Mouse (Mus musculus): ENCODE data around the gene Prcd. TPM values are rescaled to one million over a fixed set of nuclear protein-coding genes. Genes with fewer than 3 reads are reported as not detected.
"Not testable (repeated sequence)": the region's sequence is repeated elsewhere in the genome, so short reads cannot be mapped to it uniquely, and the experiment has no call there.

The Prcd gene
- polyA plus RNA-seq, 1 experiment from 2014 or later = 0.51 TPM

DNA sequence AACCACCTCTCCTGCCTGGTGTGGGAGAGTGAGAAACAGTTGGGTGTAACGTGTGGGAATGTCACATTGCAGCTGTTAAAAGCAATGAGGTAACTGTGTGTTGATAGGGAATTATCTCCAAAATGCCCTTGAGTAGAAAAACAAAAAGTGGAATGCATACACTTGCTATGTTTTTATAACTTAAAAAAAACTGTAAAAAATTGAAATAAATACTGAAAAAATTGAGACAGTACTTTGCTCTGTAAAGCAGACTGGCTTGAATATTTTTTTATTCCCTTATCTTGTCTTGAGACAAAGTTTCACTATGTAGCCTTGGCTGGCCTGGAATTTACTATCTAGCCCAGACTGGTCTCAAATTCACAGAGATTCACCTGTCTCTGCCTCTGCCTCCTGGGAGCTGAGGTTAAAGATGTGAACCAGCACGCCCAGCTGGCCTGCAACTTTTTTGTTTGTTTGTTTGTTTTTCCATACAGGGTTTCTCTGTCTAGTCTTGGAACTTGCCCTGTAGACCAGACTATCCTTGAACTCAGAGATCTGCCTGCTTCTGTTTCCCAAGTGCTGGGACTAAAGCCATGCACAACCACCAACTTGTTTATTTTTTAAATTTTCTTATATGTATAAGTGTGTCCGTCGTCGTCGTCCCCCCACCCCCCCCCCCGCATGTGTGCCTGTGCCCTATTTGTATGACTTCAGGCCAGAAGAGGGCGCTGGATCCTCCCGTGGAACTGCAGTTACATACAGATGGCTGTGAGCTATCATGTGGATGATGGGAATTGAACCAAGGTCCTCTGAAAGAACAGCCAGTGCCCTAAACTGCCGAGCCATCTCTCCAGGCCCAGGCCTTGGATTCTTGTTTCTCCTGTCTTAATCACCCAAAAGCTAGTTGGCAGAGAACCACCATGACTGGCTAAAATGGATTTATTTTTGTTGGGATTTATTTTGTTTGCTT is 26.0 kb upstream of the Prcd start:
- H3K27me3 ChIP-seq (replicated peaks) = no peaks in the 10 kb centered on the region
- ATAC-seq (ENCODE audit: extremely low read depth, insufficient number of reproducible peaks, low FRiP score, low TSS enrichment) = no peak
- no peaks in the 10 kb centered on the region for H3K9me3 ChIP-seq
- no peak overlapping the region for H3K4me2 ChIP-seq
- no peak overlapping the region for H3K9ac ChIP-seq
- 36% methylated on average over 10 of the region's 10 CpGs for WGBS
- no peak overlapping the region for H3K4me3 ChIP-seq
- H3K4me1 ChIP-seq = peaks cover 69% of the 10 kb centered on the region
- no peaks in the 10 kb centered on the region for H3K36me3 ChIP-seq
- H3K27ac ChIP-seq (replicated peaks) = peak overlapping the region; percentile 49; the same call in 1 of the 2 replicates

DNA sequence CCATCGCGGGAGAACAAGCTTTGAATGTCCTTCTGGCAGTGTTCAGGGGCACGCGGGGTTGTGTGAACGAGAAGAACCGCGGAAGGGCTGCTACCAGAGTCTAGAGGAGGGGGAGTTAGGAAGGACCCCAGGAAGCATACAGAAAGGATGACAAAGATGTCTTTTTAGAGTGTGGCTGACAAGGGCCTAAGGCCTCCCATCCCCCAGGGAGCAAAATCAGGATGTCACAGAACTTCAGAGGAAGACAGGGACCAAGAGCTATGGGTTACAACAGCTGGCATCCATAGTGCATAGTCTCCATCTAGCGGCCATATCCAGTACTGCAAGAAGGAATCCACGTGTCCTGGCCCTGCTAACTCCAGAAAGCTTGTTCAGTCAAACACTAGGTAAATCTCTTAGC is 24.6 kb upstream of the Prcd start:
- Histone ChIP-seq H3K9ac (no peak overlapping the region), H3K27me3 (replicated peaks) (no peaks in the 10 kb centered on the region), H3K9me3 (no peaks in the 10 kb centered on the region), H3K4me2 (no peak overlapping the region), H3K4me1 (peaks cover 55% of the 10 kb centered on the region), H3K4me3 (no peak overlapping the region), H3K36me3 (no peaks in the 10 kb centered on the region), H3K27ac (replicated peaks) (no peak overlapping the region)
- WGBS = 43% methylated on average over 9 of the region's 9 CpGs
- no peak for ATAC-seq (ENCODE audit: extremely low read depth, insufficient number of reproducible peaks, low FRiP score, low TSS enrichment)

GRCm38 (mm10) chr11:116629472-116629871 is 23.9 kb upstream of the Prcd start:
- Histone ChIP-seq H3K4me1 (peaks cover 51% of the 10 kb centered on the region), H3K27me3 (replicated peaks) (no peaks in the 10 kb centered on the region), H3K4me3 (no peak overlapping the region), H3K36me3 (no peaks in the 10 kb centered on the region), H3K4me2 (no peak overlapping the region), H3K27ac (replicated peaks) (peak overlapping the region; percentile 62), H3K9ac (no peak overlapping the region), H3K9me3 (no peaks in the 10 kb centered on the region)
- no peak for ATAC-seq (ENCODE audit: extremely low read depth, insufficient number of reproducible peaks, low FRiP score, low TSS enrichment)
- WGBS = 79% methylated on average over 6 of the region's 6 CpGs

- H3K9me3 ChIP-seq = no peaks in the 10 kb centered on the region
- no peak overlapping the region for H3K4me2 ChIP-seq
- H3K9ac ChIP-seq = peak overlapping the region; percentile 52
- 30% methylated on average over 12 of the region's 12 CpGs for WGBS
- H3K4me3 ChIP-seq = no peak overlapping the region
- H3K36me3 ChIP-seq = no peaks in the 10 kb centered on the region
- H3K27me3 ChIP-seq (replicated peaks) = no peaks in the 10 kb centered on the region
- peak; percentile 14; the same call in 1 of the 2 replicates for ATAC-seq (ENCODE audit: extremely low read depth, insufficient number of reproducible peaks, low FRiP score, low TSS enrichment)
- peak overlapping the region; percentile 62 for H3K27ac ChIP-seq (replicated peaks)
- H3K4me1 ChIP-seq = peaks cover 42% of the 10 kb centered on the region
Observed at GRCm38 (mm10) chr11:116630171-116630965, 23.0 kb upstream of the Prcd start.

GRCm38 (mm10) chr11:116632962-116633361 is 20.4 kb upstream of the Prcd start:
- no peak overlapping the region for H3K9ac ChIP-seq
- no peaks in the 10 kb centered on the region for H3K9me3 ChIP-seq
- H3K4me2 ChIP-seq = no peak overlapping the region
- WGBS = 75% methylated on average over 10 of the region's 10 CpGs
- peaks cover 24% of the 10 kb centered on the region for H3K4me1 ChIP-seq
- H3K27me3 ChIP-seq (replicated peaks) = no peaks in the 10 kb centered on the region
- H3K27ac ChIP-seq (replicated peaks) = no peak overlapping the region
- no peak for ATAC-seq (ENCODE audit: extremely low read depth, insufficient number of reproducible peaks, low FRiP score, low TSS enrichment)
- no peaks in the 10 kb centered on the region for H3K36me3 ChIP-seq
- no peak overlapping the region for H3K4me3 ChIP-seq

GRCm38 (mm10) chr11:116636607-116637006 is 16.7 kb upstream of the Prcd start:
- 68% methylated on average over 8 of the region's 8 CpGs for WGBS
- ATAC-seq (ENCODE audit: extremely low read depth, insufficient number of reproducible peaks, low FRiP score, low TSS enrichment); H3K4me1 ChIP-seq: not testable (repeated sequence)

GRCm38 (mm10) chr11:116641168-116641567 is 12.2 kb upstream of the Prcd start:
- ATAC-seq (ENCODE audit: extremely low read depth, insufficient number of reproducible peaks, low FRiP score, low TSS enrichment) = no peak
- Histone ChIP-seq H3K4me3 (no peak overlapping the region), H3K27ac (replicated peaks) (no peak overlapping the region), H3K9ac (no peak overlapping the region), H3K9me3 (no peaks in the 10 kb centered on the region), H3K27me3 (replicated peaks) (peaks cover 25% of the 10 kb centered on the region; the same call in 1 of the 2 replicates), H3K36me3 (no peaks in the 10 kb centered on the region), H3K4me2 (no peak overlapping the region), H3K4me1 (peaks cover 22% of the 10 kb centered on the region)
- 49% methylated on average over 5 of the region's 5 CpGs for WGBS

More at GRCm38 (mm10) chr11:116636607-116637006, 16.7 kb upstream of the Prcd start:
- not testable (repeated sequence) for H3K27ac ChIP-seq (replicated peaks); H3K4me2 ChIP-seq; H3K36me3 ChIP-seq; H3K9me3 ChIP-seq; H3K27me3 ChIP-seq (replicated peaks); H3K4me3 ChIP-seq; H3K9ac ChIP-seq

DNA sequence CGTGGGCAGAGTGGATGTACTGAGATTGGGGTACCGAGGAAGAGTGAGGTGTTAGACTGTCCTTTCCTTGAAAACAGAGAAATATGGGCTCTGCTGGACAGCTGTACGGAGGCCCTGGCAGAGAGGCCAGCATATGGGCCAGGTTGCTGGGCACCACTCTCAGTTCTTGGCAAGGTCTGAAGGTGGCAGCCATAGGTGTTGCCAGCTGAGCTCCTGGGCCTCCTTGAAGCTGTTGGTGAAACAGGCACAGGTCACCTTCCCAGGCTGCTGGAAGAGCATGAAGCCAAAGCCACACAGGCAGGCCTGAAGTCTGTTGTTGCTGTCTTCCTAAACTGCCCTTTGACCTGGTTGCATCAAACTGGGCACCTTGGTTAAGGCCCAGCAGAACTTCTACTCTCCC is 11.6 kb upstream of the Prcd start:
- no peaks in the 10 kb centered on the region for H3K9me3 ChIP-seq
- 64% methylated on average over 3 of the region's 3 CpGs for WGBS
- peaks cover 30% of the 10 kb centered on the region; the same call in 1 of the 2 replicates for H3K27me3 ChIP-seq (replicated peaks)
- H3K4me2 ChIP-seq = no peak overlapping the region
- H3K27ac ChIP-seq (replicated peaks) = no peak overlapping the region
- H3K4me1 ChIP-seq = peaks cover 28% of the 10 kb centered on the region
- H3K36me3 ChIP-seq = no peaks in the 10 kb centered on the region
- H3K4me3 ChIP-seq = no peak overlapping the region
- no peak for ATAC-seq (ENCODE audit: extremely low read depth, insufficient number of reproducible peaks, low FRiP score, low TSS enrichment)
- H3K9ac ChIP-seq = no peak overlapping the region

GRCm38 (mm10) chr11:116642681-116643578 is 10.4 kb upstream of the Prcd start:
- H3K4me2 ChIP-seq = peak overlapping the region; percentile 61
- H3K4me1 ChIP-seq = peaks cover 40% of the 10 kb centered on the region
- H3K9ac ChIP-seq = peak overlapping the region; percentile 50; the same call in 1 of the 2 replicates
- H3K4me3 ChIP-seq = peak overlapping the region; percentile 29
- no peak for ATAC-seq (ENCODE audit: extremely low read depth, insufficient number of reproducible peaks, low FRiP score, low TSS enrichment)
- H3K9me3 ChIP-seq = no peaks in the 10 kb centered on the region
- 28% methylated on average over 14 of the region's 14 CpGs for WGBS
- H3K27me3 ChIP-seq (replicated peaks) = peaks cover 31% of the 10 kb centered on the region; the same call in 1 of the 2 replicates
- no peak overlapping the region for H3K27ac ChIP-seq (replicated peaks)
- no peaks in the 10 kb centered on the region for H3K36me3 ChIP-seq

DNA sequence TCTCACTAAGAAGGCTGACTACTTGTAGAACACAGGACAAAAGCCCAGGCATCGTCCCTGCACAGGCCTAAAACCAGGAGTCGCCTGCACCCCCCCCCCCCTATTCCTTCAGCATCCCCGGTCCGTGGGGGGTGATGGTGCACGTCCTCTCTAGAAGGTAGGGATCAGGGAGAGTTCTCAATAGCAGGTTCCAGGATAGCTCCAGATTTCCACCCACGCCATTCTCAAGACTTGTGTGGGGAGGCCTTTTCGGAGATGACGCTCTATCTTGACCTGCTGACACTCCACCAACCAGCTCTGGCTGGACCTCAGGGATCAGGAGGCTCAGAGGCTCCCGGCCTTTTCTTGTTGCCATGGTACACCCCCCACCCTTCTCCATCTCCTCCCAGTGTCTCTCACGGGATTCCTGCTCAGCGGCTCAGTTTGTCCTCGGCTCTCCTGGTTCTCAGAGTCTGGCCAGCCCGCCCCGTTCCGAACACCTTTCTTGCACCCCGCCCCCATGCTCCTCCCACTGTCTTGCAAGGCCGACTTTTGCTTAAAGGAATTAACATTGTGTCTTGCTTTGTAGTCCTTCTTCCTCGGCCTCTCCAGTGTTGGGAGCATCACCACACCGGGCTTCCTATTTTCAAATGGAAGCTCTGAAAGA is 9.6 kb upstream of the Prcd start:
- H3K36me3 ChIP-seq = no peaks in the 10 kb centered on the region
- no peaks in the 10 kb centered on the region for H3K9me3 ChIP-seq
- peaks cover 31% of the 10 kb centered on the region; the same call in 1 of the 2 replicates for H3K27me3 ChIP-seq (replicated peaks)
- 8% methylated on average over 19 of the region's 19 CpGs for WGBS
- ATAC-seq (ENCODE audit: extremely low read depth, insufficient number of reproducible peaks, low FRiP score, low TSS enrichment) = no peak
- peak overlapping the region; percentile 29 for H3K4me3 ChIP-seq
- H3K4me1 ChIP-seq = peaks cover 48% of the 10 kb centered on the region
- peak overlapping the region; percentile 61 for H3K4me2 ChIP-seq
- no peak overlapping the region for H3K27ac ChIP-seq (replicated peaks)
- peak overlapping the region; percentile 50; the same call in 1 of the 2 replicates for H3K9ac ChIP-seq
